Mouse (Mus musculus) MEL (cell line): ENCODE results near the gene Yipf2.

Source experiments
- GATA1 ChIP-seq: IDR thresholded peaks from 2 replicates; pipeline ENCODE4 v1.6.1; 2011; ENCODE audit warnings: low read depth, low read length, improper control_type of control experiment
- SIN3A ChIP-seq: IDR thresholded peaks from 2 replicates; pipeline ENCODE4 v1.6.1; 2012; ENCODE audit warnings: low read length, improper control_type of control experiment, inconsistent platforms

DNA sequence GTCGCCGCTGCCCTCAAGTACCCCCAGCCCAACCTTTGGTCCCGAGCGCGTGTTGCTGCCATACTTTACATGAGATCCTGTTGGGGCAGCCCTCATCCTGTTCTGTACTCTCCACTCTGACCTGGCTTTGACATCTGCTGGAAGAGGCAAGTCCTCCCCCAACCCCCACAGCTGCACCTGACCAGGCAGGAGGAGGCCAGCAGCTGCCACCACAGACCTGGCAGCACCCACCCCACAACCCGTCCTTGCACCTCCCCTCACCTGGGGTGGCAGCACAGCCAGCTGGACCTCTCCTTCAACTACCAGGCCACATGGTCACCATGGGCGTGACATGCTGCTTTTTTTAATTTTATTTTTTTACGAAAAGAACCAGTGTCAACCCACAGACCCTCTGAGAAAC lies 4.3 kb downstream of the Yipf2 start:
- TF ChIP-seq SIN3A (no peak), GATA1 (no peak)
